Mouse (Mus musculus) cerebellum, adult 11-12 months (tissue): Measurements from ENCODE around the gene Dnah11.
"Not testable (repeated sequence)": the region's sequence is repeated elsewhere in the genome, so short reads cannot be mapped to it uniquely, and the experiment has no call there.

Experiments
- DNase-seq: peaks from one replicate; pipeline ENCODE4 v3.0.0; 2022

Gene Dnah11

DNA sequence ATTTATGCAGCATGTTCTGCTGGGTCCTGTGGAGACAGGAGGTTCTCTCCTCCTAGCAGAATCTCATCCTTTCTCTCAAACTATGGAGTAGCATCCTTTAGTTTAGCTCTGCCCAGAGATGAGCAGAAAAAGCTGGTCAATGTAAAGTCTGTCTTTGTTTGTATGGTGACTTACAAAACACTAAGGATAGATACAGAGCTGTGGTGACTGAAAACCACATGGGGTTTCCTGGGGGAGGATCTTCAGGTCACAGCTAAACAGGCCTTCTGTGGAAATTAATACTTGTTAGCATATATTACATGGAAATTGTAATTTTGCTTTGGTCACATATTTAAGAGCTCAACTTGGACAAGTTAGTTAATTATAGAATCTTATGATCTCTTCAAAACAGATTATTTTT lies 239.6 kb downstream of the Dnah11 start:
- no peak for DNase-seq

DNA sequence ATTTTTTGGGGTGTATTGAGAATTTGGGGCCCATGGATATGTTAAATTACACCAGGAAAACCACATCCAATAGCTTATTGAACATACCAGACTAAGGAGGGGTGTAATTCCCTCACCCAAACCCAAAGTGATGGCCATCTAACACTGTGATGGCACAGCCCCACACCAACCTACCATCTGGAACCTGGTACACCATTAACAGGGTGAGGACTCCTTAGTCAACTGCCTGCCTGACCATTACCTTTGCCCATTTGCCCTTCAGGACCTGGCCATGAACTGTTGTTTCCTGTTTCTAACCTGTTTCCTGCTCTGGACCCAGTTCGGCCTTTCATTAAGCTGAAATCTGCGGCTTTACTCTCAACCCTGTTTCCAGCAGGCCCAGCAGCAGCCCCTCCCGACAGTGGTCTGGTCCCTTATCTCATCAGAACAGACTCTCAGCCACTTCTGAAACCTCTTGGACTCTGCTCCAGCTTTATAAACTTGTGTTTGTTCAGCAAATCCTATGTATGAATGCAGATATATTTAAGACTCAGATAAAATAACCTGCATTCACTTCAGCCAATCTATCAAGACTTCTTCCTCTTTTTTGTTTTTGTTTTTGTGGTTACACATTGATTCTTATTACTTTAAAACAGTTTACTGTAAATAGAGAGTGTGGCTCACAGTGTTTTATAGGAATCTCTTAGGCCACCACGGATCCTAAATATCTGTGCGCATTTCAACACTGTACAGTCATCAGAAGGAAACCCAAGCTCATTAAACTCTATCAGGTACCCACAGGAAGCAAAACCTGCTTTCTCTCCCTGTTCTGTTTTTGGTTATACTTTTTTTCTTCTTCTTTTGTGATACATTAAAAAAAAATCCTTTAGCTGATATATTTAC lies 251.8 kb downstream of the Dnah11 start:
- no peak for DNase-seq

DNA sequence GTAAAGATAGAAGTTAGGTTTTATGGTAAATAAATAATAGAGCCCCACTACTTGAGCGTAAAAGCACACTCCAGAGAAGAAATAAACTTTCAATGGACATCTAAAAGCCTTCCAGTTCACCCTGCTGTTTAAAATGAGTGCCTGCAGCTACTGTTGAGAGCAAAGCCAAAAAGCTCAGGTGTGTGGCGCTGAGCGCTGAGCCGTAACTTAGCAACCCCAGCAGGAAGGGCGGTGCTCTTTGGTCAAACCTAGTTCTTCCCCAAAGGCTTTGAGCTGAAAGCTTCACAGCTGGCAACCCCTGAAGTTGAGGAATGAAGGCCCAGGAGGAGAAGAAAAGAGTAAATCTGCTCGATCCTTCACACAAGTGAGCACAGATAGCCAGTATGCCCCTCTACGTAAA lies 256.9 kb downstream of the Dnah11 start:
- DNase-seq, result no peak

DNA sequence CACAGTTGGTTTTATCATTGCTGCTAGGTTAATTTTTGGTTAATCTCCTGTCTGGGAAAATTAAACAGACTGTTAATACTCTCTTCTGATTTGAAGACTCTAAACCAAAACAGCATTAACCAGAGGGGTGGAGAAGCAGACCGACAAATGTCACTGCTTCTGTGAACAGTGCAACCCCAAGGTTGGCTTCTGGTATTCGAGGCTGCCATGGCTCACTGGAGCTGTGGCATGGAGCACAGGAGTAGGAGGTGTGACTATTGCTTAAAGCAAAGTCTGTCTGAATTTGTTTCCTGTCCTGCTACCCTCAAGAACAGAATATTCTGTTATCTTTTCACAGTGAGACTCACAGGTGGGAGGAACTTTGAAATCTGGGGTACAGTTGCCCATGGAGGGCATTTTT lies 260.6 kb downstream of the Dnah11 start:
- no peak for DNase-seq

DNA sequence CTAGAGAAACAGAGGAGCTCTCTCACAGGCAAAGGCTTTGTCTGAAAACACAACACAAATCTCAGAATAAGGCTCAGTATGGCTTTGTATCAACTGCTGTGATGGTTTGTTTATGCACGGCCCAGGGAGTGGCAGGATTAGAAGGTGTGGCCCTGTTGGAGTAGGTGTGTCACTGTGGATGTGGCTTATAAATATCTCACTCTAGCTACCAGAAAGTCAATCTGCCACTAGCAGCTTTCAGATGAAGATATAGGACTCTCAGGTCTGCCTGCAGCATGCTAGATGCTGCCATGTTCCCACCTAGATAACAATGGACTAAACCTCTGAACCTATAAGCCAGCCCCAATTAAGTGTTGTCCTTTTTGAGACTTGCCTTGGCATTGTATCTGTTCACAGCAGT lies 266.8 kb downstream of the Dnah11 start:
- no peak for DNase-seq

DNA sequence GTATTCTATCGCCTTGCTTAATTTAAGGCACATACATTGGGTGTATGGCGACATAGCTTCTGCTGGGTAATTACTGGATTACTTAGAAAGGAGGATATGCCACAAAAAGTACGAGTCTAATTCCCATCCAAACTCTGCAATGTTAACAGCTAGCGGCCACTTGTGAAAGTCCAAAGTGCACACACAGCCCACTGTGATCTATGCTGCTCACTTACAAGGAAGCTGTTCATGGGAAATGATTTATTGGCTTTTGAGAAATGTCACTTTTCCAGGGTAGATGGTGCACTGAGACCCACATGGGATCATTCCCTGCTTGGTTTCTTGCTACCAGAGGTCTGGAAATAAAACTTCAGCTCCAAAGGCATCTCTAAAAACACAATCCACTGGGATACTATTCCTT lies 269.1 kb downstream of the Dnah11 start:
- DNase-seq, result no peak

DNA sequence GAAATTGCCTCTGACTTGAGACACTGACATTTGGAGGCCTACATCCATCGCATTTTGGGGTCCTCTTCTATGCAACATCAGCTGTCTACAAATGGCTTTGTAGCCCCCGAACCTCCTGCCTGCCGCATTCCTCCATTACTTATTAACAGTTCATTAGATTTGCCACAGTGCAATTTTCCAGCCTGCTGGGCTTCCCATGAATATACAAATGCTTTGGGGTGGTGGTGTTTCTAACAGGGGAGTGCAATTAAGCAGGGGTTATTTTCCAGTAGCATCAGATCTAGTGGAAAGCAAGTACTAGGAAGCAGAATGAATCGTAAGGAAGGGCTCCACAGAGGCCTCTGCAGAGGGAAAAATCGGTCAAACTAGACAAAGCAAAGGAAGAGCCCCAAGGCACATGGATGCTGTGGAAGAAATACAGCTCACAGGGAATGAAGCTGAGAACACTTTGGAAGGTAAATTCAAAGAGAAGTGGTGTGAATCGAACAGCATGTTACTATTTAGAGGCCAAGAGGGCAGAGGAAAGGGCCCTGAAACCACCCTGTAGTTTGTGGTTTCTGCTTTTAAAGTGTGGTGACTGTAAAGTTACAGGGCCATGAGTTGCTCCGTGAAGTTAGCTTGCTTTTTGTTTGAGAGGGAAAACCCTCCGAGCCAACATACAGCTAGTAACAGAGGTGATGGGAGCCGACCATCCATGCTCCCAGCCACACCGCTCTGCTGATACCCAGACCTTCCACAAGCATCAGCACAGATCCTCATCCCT lies 282.8 kb downstream of the Dnah11 start:
- no peak for DNase-seq

DNA sequence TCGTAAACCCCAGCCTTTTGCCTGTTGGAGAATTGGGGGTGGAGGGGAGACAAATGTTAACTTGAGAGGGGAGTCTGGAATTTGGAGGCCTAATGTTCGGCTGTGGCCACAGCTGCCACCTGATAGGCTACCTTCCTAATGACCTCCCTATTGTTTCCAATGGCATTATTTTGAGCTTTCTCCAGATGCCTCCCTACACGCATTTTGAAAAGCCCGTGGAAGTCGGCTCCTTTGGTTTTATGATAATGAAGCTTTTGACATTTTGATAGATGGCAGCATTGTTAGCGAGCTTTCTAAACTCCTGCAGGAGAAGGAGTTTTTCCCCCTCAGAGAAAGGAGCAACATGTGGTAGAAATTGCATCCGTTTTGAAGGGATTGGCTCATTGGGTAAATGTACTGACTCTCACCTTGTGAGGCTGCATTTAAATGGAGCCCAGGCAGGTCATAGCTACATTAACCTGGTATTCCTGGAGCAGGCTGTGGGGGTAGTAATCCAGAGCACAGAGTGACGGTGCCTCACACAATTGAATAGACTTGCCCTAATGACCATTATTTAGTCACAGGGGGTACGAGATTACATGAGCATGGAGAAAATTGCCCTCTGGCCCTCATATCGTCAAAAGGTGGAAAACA lies 284.1 kb downstream of the Dnah11 start:
- no peak for DNase-seq

DNA sequence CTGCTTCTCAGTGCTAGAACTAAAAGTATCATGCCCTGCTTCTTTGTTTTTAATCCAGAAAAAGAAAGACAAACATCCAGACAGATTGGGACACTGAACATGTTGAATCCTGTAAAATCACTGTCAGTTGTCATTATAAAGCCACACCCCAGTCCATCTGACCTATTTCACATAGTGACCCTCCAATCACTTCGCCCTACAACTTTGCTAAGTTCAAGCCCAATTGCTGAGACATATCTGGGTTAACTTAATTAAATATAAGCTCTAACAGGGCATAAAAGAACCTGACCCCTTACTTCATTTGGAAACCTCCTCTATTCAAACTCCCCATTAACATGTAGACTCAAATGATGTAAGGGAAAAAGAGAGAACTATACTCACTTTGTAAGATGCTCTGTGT lies 287.4 kb downstream of the Dnah11 start:
- no peak for DNase-seq

DNA sequence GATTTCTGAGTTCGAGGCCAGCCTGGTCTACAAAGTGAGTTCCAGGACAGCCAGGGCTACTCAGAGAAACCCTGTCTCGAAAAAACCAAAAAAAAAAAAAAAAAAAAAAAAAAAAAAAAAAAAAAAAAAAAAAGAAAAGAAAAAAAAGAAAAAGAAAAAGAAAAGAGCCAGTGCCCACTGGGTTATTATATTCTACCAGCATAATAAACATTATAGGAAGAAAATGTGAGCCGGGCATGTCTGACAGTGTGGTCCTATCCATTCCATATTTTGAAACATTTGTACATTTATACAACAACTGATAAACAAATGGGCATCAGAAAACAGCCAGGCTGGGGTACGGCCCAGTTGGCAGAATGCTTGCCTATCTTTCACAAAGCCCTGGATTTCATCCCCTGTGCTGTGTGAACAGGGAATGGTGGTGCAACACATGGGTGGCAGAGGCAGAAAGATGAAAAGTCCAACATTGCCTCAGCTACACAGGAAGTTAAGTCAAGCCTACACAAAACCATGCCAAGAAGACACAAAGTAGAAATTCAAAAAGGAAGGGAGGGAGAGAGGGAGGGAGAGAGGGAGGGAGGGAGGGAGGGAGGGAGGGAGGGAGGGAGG lies 293.5 kb downstream of the Dnah11 start:
- DNase-seq, result not testable (repeated sequence)

DNA sequence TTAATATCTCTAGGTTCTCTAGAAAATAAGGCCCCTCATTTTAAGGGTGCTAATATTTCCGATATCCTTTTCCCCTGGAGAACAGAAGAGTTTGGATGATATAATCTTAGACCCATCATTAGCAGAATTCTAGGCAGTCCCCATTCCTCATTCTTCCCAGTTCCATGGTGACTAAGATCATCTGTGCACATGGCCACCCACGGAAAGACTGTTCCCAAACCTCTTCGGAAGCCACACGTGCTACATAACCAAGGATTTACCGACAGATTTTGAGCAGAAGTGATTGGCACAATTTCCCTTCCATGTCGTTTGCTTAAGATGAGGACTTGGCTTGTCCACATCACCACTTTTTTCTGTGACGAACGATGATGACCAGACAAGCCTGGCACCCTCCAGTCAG lies 295.2 kb downstream of the Dnah11 start:
- no peak for DNase-seq

DNA sequence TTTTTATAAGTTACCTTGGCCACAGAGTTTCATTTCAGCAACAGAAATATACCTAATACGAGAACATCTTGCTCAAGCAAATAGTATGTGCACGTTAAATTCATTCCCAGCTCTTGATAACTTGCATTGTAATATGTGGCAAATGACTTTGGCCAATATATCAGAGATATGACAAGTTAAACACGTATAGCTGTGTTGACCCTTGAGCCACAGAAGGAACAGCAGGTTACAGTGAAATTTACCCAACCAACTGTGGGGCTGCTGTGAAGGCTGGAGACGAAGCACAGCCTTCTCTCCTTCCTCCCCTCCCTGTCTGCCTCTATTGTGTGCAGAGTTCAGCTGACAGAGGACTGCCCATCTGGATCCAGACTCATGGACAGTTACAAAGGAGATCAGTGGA lies 297.5 kb downstream of the Dnah11 start:
- not testable (repeated sequence) for DNase-seq

DNA sequence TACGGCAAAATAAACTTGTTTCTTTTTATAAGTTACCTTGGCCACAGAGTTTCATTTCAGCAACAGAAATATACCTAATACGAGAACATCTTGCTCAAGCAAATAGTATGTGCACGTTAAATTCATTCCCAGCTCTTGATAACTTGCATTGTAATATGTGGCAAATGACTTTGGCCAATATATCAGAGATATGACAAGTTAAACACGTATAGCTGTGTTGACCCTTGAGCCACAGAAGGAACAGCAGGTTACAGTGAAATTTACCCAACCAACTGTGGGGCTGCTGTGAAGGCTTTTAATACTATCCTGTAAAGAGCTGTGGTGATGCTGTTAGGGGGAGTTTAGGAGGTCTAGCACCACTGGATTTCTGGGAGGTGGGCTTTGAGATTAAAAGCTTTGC lies 298.0 kb downstream of the Dnah11 start:
- DNase-seq, result not testable (repeated sequence)

DNA sequence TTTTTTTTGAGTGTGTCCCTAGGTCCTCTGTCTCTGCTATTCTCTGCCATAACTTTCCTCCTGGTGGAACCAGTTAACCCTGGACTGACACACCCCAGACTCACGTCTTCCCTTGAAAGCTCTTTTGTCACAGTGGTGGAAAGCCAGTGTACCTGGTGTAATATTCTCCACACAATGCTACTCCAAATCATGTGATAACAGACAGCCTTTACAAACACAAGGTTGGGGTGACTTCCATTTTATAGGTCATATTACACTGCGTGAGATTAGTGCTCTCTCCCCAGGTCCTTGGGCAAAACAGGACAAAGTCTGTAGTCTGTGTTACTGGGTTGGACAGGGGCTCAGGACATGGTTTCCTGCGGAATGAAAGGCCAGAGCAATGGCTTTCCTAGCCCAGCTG lies 311.4 kb downstream of the Dnah11 start:
- no peak for DNase-seq

DNA sequence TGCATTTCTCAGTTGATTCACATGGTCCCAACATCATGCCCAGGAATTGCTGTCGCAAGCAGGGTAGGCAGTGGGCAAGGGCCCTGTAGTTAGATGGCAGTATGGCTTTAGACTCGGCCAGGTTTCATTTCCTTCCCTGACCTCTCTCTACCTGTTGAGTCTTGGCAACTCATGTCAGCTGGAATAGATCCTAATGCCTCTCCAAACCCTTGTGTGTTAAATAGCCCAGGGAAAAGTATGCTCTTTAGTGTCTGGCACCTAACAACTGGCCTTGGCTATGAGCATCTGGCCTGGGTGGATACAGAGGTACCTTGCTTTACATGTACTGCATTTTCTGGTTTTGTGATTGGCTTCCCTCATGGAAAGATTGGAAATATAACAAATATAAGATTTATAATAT lies 314.2 kb downstream of the Dnah11 start:
- DNase-seq, result no peak

DNA sequence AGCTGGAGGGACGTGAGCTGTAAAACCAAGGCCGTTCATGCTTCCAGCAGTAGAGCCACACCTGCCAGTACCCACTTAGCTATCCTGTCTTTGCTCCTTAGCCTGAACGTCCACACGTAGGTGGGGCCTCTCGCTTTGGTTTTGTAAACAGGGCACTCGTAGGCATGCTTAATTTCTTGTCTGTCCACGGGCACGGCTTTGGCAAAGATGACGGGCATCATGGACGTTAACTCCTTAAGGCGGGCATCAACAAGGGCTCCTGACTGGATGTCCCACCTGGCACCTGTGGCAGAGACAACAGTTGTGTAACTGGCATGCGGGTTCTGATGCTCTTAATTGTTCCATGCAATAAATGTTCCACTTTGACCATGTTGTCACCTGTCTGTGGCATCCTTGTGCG lies 320.5 kb downstream of the Dnah11 start:
- no peak for DNase-seq

DNA sequence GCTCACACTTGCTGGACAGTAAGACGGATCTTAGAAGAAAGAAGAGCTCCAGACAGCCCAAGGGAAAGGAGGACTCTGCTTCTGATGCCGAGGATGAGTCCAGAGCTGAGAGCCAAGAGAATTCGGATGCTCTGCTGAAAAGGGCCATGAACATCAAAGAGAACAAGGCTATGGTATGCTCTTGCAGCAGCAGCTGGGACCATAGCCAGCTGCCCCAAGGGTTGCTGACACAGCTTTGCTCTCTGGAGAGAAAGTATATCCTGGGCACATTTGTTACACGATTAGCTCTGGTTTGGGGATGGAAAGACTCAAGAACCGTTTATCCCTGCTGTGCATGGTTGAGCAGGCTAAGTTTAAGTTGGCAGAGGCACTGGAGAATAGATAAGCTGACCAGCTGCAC lies 326.6 kb downstream of the Dnah11 start:
- DNase-seq, result no peak

DNA sequence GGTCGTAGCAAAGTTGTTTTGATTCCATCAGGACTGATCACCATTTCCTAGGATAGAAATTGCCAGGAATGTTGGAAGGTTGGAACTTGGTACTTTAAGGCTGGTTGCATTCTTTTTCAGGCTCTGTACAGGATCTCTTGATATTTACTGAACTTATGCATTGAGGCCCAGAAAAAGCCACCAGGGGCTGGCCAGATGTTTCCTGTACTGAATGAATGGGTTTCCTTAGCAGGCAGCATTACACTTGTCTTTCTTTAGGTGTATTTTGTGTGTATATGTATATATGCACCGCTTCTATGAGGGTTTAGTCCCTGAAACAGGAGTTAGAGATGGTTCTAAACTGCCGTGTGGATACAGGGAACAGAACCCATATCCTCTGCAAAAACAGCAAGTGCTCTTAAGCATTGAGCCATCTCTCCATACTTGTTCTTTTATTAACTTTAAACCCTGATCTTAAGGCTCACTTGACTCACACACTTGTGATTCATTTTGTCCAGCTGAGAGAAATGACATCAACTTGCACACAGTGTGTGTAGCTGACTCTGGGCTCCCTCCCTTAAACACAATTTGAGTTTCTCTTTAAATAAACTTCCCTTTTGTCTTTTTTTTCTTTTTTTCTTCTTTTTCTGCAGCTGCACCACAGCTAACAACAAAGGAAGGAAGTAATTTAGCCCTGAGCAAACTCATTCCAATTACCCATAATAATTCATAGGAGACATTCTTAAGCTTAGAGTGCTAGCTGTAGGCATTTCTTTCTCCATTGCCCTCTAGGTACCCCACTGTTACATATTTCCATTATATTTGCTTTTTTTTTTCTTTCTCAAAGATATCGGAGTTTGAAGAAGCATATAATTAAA lies 330.9 kb downstream of the Dnah11 start:
- DNase-seq, result no peak

DNA sequence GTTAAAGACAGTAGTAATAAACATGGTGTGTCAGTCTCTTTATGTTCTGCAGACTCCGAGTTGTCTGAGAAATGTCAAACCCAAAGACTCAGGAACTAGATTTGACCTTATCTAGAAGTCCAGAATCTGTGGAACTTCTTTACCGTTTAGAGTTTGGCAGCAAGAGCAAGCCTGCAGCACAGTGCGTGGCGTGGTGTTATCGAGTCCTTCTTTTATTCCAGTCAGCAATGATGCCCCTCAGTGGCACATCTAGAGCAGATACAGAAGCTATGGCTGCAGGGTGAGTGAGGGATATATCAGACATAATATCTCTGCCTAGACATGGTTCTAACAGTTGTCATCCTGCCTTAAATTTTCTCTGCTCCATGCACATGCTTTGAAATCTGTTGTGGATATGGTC lies 336.2 kb downstream of the Dnah11 start:
- DNase-seq, result no peak

DNA sequence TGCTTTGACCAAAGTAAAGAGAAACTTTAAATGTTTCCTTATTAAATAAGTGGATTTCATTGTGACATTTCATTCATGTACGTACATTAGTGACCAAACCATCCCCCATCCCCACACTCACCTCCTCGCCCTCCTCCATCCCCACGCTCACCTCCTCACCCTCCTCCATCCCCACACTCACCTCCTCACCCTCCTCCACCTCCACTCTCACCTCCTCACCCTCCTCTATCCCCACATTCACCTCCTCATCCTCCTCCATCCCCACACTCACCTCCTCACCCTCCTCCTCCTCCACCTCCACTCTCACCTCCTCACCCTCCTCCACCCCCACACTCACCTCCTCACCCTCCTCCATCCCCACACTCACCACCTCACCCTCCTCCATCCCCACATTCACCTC lies 337.6 kb downstream of the Dnah11 start:
- DNase-seq, result no peak

DNA sequence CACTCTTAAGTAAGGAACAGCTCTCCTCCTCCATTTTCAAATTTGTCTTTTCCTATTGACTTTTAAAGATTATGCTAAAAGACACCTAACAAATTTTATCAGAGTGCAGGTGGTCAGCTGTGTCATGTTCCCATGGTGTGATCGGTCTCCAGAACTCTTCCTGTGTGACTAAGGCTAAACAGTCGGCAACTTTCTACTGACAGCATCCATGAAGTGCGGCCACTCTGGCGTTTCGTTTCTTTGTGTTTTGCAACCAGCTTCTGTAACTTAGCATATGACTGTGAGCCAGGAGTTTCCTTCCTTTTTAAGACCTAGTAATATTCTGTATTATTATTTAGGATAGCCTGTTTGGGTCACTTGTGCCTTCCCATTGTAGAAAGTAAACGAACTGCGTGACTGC lies 338.0 kb downstream of the Dnah11 start:
- DNase-seq, result no peak

DNA sequence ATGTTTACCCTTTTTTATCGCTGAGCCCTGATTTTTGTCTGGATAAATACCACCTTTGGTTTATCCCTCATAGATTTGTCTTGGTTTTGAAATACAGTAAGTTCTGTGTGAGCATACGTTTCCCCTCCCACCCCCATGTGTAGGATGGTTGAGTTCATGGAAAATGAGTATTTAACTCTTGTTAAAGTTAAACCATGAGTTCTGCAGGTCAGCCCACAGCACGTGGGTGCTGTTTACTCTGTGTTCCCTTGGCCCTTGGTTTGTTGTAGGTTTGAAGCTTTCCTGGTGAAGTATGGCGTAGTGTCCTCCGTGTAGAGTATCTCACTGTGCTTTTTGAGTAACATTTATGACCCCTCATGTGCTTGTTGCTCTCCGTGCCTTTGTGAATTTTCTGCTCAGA lies 341.0 kb downstream of the Dnah11 start:
- no peak for DNase-seq

DNA sequence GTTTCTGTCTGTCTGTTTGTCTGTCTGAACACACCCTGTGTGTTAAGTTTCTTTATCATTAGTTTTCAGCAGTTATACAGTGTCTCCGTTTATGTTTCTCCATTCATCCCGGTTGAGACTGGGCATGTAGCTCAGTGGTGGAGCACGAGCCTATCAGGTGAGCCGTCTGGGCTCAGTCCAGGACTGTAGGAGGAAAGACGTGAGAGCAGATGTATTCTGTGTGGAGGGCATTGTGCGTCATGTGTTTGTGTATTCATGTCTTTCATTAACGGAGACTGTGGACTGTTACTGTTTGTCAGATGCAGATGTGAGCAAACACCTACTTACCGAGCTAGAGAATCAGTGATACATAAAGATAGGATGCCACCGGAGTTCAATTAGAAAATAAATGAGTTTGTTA lies 341.8 kb downstream of the Dnah11 start:
- no peak for DNase-seq
